Mouse (Mus musculus) macrophage (primary cell): ENCODE results near the gene Clec12b. TPM values are rescaled to one million over a fixed set of nuclear protein-coding genes. Genes with fewer than 3 reads are reported as not detected.
"Not testable (repeated sequence)": the region's sequence is repeated elsewhere in the genome, so short reads cannot be mapped to it uniquely, and the experiment has no call there.

Experiments used
- H3K27ac ChIP-seq: fragments of 350-480 bp; formaldehyde crosslinking; 2 replicates; pipeline ENCODE4 v1.9.0; 2021
- H3K36me3 ChIP-seq: fragments of 350-480 bp; formaldehyde crosslinking; 2 replicates; pipeline ENCODE4 v1.9.0; 2021; ENCODE audit errors: inconsistent target
- H3K4me3 ChIP-seq: fragments of 350-480 bp; formaldehyde crosslinking; 2 replicates; pipeline ENCODE4 v1.9.0; 2021; ENCODE audit errors: inconsistent target
- H3K79me2 ChIP-seq: fragments of 350-480 bp; formaldehyde crosslinking; 2 replicates; pipeline ENCODE4 v1.9.0; 2021; ENCODE audit errors: inconsistent target
- WGBS: methylation state at CpG from one replicate; pipeline ENCODE4 v1.1.7; 2026; ENCODE audit warnings: inconsistent platforms; ENCODE audit not compliant: missing documents; 5-methylcytosine and 5-hydroxymethylcytosine counted together
- polyA plus RNA-seq: library from polyadenylated mRNA; stranded (reverse); fragments of 250-400 nt; gene quantifications from 3 replicates; pipeline ENCODE4 v1.2.4, GENCODE M21; 2018; ENCODE audit warnings: inconsistent platforms

Clec12b gene
- polyA plus RNA-seq, 1 experiment from 2014 or later: not detected

DNA sequence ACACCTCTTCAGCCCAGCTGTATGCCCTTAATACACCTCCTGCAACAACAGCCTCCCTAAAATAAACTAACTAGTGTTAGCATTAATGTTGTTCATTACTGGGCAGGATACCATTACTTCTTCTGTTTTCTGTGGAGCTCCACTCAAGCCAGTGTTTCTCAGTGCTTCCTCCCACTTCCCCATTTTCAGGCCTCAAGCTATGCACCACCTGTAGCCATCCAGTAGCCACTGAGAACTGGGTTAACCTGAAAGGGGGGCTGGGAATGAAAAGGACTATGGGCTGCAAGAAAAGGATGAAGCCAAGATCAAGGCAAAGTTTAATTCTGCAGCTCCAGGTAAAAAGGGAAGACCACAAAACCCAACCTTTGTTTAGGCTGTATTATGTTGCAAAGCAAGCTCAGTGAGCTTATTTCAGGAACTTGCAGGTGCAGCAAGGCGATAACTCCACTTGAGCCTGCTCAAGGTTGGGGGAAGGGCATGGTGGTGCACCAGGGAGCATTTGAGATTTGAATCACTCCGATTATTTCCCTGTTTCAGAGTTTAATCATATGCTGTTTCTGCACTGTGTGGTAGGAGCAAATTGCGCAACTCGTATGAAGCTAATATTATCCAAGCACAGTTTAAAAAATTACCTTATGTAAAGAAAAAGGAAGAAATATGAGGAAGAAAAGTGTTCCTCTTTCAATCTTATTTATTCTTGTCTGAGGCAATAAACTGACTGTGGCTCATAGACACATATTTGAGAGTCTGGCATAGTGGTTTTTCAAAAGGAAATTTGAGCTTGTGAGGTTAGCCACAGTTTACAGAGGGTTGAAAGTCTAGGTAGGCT lies 35.9 kb downstream of the Clec12b start:
- H3K27ac ChIP-seq: peak overlapping the region; percentile 95
- H3K4me3 ChIP-seq: peak overlapping the region; percentile 52
- WGBS: 0% methylated on average over 4 of the region's 4 CpGs
- H3K36me3 ChIP-seq: peaks cover 15% of the 10 kb centered on the region
- H3K79me2 ChIP-seq: peaks cover 44% of the 10 kb centered on the region

DNA sequence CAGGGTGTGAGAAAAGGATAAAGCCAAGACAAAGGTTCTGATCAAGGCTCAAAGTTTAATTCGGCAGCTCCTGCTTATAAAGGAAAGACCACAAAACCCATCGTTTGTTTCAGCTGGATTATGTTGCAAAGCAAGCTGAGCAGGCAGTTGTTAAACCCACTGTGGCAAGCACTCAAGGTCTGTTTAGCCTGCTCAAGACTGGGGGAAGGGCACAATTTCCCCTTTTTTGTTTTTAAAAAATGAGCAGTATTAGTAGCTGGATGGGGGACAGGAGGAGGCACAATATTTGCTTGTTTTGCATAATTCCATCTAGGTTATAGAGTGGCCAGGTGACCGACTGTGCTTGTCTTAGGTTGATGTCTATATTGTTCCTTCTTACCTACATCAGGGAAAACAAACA lies 41.3 kb downstream of the Clec12b start:
- no peaks in the 10 kb centered on the region for H3K36me3 ChIP-seq
- WGBS: 30% methylated on average over 3 of the region's 3 CpGs
- no peaks in the 10 kb centered on the region for H3K79me2 ChIP-seq
- peak overlapping the region; percentile 55 for H3K27ac ChIP-seq
- no peak overlapping the region for H3K4me3 ChIP-seq

DNA sequence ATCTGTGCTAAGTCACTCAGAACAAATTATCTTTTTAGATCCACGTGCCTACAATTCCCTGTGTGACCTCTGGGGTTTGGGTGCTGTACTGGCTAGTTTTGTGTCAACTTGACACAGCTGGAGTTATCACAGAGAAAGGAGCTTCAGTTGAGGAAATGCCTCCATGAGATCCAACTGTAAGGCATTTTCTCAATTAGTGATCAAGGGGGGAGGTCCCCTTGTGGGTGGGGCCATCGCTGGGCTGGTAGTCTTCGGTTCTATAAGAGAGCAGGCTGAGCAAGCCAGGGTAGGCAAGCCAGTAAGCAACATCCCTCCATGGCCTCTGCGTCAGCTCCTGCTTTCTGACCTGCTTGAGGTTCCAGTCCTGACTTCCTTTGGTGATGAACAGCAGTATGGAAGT lies 43.3 kb downstream of the Clec12b start, which contains the start of gene Clec12a:
Gene Clec12a, plus strand, starts transcription at position 301 of the 400 bp plus-strand sequence.
- WGBS: 100% methylated on average over 4 of the region's 4 CpGs
- not testable (repeated sequence) for H3K4me3 ChIP-seq, H3K36me3 ChIP-seq, H3K27ac ChIP-seq, H3K79me2 ChIP-seq

DNA sequence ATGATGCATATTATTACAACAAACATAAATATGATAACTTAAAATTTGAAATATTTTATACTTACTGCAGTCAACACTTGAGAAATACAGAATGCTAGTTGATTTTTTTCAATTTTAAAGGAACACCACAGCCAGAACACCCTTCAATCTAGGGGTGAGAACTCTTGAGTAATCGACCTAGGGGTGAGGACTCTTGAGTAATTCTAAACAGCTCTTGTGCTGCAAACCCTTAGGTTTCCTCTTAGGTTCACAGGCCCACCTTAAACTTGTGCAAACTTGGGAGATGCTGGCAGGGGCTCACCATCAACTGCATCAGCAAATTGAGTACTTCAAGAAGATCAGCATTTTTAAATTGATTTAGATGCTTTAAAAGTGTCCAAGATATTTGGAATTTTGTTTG lies 47.9 kb downstream of the Clec12b start:
- 18% methylated on average over 1 of the region's 1 CpGs for WGBS
- H3K27ac ChIP-seq: no peak overlapping the region
- H3K4me3 ChIP-seq: no peak overlapping the region

DNA sequence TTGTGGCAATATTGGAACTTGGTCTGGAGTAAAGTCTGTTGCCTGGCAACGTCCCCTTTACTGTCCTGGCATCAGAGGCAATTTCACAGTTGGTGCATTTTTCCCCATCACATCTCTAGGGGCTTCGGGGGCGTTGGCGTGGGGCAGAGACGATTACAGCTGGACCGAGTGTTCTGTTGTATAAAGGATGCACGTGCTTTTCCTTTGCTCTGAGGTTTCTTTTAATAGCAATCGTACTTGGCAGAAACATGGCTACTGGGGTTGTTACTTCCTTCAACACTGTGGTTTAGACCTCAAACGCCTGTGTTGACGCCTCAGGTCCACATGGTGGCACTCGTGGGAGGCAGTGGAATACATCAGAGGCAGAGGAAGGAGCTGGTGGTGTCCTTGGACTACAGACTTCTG lies 52.0 kb downstream of the Clec12b start:
- H3K4me3 ChIP-seq: no peak overlapping the region; the same call in 1 of the 2 replicates
- H3K36me3 ChIP-seq: no peaks in the 10 kb centered on the region
- WGBS: 1% methylated on average over 11 of the region's 11 CpGs

More for the DNA sequence above, 47.9 kb downstream of the Clec12b start:
- H3K36me3 ChIP-seq: no peaks in the 10 kb centered on the region
- H3K79me2 ChIP-seq: no peaks in the 10 kb centered on the region

DNA sequence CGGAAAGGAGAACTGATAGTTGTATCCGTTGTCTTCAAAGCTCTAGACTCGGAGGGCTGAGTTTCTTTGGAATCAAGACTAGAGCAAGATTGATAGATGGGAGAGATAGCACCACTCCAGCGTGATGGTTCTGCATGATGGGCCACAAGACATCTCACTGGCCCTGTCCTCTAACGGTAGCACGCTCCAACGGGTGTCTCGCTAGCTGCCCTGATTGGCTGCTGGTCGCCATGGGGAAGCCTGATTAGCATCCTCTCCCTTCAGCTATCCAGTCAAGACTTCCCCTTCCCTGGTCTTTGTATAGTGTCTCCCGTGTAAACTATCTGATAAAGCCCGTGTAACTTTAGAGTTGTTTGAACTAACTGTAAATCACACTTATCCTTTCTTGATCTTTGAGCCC lies 54.1 kb downstream of the Clec12b start, which contains the start of gene 4922502D21Rik:
Gene 4922502D21Rik, minus strand, starts transcription at position 187 of the 400 bp plus-strand sequence.
- H3K27ac ChIP-seq: no peak within 1 kb of the TSS
- 75% methylated on average over 11 of the region's 11 CpGs for WGBS
- H3K79me2 ChIP-seq: no peaks in the 10 kb centered on the region
- H3K4me3 ChIP-seq: no peak within 1 kb of the TSS
- H3K36me3 ChIP-seq: no peaks in the 10 kb centered on the region

More for the DNA sequence above, 52.0 kb downstream of the Clec12b start:
- peak overlapping the region; percentile 34; the same call in 1 of the 2 replicates for H3K27ac ChIP-seq
- no peaks in the 10 kb centered on the region for H3K79me2 ChIP-seq

DNA sequence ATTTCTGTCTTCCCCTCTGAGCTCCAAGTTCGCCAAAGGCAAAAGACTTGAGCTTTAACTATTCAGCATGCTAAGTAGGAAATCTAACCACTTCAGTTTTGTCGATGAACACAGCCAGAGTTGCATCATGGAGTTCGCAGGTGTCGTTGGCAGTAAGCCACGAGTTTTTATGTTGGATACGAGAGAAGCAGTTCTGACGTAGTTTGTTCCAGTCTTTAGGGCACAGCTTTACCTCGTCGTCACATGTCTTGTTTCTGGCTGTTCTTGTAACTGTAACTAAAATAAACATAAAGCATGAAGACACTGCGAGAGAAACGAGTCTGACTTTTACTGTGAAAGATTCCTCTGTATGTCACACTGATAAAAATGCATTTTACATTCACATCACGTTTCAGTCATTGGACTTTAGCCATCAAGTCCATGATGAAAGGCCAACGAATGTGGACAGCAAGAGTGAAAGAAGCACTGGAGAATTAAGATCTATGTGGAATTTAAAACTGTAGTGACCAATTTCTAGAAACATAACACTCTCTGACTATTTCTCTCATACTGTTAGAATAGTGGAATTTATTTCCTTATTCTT lies 59.0 kb downstream of the Clec12b start:
- no peaks in the 10 kb centered on the region for H3K79me2 ChIP-seq
- 51% methylated on average over 13 of the region's 13 CpGs for WGBS
- no peaks in the 10 kb centered on the region for H3K36me3 ChIP-seq
- no peak overlapping the region for H3K4me3 ChIP-seq
- H3K27ac ChIP-seq: no peak overlapping the region

DNA sequence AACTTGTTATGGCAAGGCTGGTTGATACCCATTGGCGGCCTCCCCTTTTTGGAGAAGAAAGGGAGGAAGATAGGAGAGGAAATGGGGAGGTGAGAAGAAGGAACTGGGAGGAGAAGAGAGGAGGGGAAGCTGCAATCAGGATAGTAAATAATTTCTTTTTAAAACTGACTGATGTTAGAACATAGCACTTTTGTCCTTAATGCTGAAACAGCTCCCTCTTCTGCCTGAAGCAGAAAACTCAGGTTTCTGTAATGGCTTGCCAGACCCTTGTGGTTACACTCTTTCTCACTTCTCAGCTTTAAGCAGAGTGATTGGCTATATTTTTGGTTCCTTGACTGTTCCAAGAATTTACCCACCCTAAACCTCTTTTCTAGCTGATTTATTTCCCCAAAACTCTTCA lies 59.7 kb downstream of the Clec12b start:
- Histone ChIP-seq H3K79me2 (no peaks in the 10 kb centered on the region), H3K4me3 (no peak overlapping the region), H3K36me3 (no peaks in the 10 kb centered on the region), H3K27ac (no peak overlapping the region)
- WGBS: 22% methylated on average over 1 of the region's 1 CpGs

Other genes with a start within 250 kb of the Clec12b start
- gene Clec2d, start 205.3 kb downstream of the Clec12b start, polyA plus RNA-seq: 120 to 201 TPM (median 122 TPM) in 3 replicates
- gene Cd69, start 110.4 kb downstream of the Clec12b start, polyA plus RNA-seq: 2.4 to 12.8 TPM (median 4.1 TPM) in 3 replicates
- gene 4922502D21Rik, start 54.1 kb downstream of the Clec12b start, polyA plus RNA-seq: not detected in 3 replicates
- 168 to 417 TPM (median 176 TPM) in 3 replicates for gene Clec12a, start 43.2 kb downstream of the Clec12b start, polyA plus RNA-seq
- 0.93 to 5.0 TPM (median 1.5 TPM) in 3 replicates for gene Clec1b, start 11.4 kb upstream of the Clec12b start, polyA plus RNA-seq
- gene Clec9a, start 23.0 kb upstream of the Clec12b start, polyA plus RNA-seq: 0.48 to 1.2 TPM in 2 of 3 replicates, not detected in the other
- 0.12 to 0.80 TPM (median 0.65 TPM) in 3 replicates for gene Clec1a, start 66.1 kb upstream of the Clec12b start, polyA plus RNA-seq
- 0.28 to 0.32 TPM (median 0.30 TPM) in 3 replicates for gene Olr1, start 121.3 kb upstream of the Clec12b start, polyA plus RNA-seq
- not detected in 3 replicates for gene Tmem52b, start 126.7 kb upstream of the Clec12b start, polyA plus RNA-seq
- gene Gabarapl1, start 147.3 kb upstream of the Clec12b start, polyA plus RNA-seq: 89.2 to 276 TPM (median 184 TPM) in 3 replicates
- gene Klre1, start 192.0 kb upstream of the Clec12b start, polyA plus RNA-seq: not detected in 3 replicates
- 0.64 to 1.4 TPM (median 0.66 TPM) in 3 replicates for gene Klrd1, start 205.9 kb upstream of the Clec12b start, polyA plus RNA-seq
- 0.21 to 2.0 TPM (median 1.7 TPM) in 3 replicates for gene Klrk1, start 238.0 kb upstream of the Clec12b start, polyA plus RNA-seq